Mouse (Mus musculus): Measurements from ENCODE around the gene Itgam. TPM values are rescaled to one million over a fixed set of nuclear protein-coding genes. Genes with fewer than 3 reads are reported as not detected.

Itgam gene
- polyA plus RNA-seq, 1 experiment from 2014 or later = 0.97 TPM

GRCm38 (mm10) chr7:128063211-128063781 is 856 bp downstream of the Itgam start:
- Histone ChIP-seq H3K4me2 (replicated peaks) (no peak overlapping the region), H3K9me3 (replicated peaks) (no peaks in the 10 kb centered on the region), H3K4me3 (no peak overlapping the region), H3K27me3 (no peaks in the 10 kb centered on the region), H3K9ac (no peak overlapping the region), H3K36me3 (no peaks in the 10 kb centered on the region), H3K4me1 (no peaks in the 10 kb centered on the region), H3K27ac (no peak overlapping the region)
- no peak for ATAC-seq (ENCODE audit: low FRiP score)
- WGBS = 78% methylated on average over 6 of the region's 6 CpGs

GRCm38 (mm10) chr7:128065547-128065946 is 3.1 kb downstream of the Itgam start:
- no peak for ATAC-seq (ENCODE audit: low FRiP score)
- H3K9me3 ChIP-seq (replicated peaks) = no peaks in the 10 kb centered on the region
- H3K4me2 ChIP-seq (replicated peaks) = no peak overlapping the region
- no peaks in the 10 kb centered on the region for H3K27me3 ChIP-seq
- H3K4me1 ChIP-seq = no peaks in the 10 kb centered on the region
- no peak overlapping the region for H3K27ac ChIP-seq
- H3K4me3 ChIP-seq = no peak overlapping the region
- no peak overlapping the region for H3K9ac ChIP-seq
- WGBS = 85% methylated on average over 5 of the region's 5 CpGs
- no peaks in the 10 kb centered on the region for H3K36me3 ChIP-seq

DNA sequence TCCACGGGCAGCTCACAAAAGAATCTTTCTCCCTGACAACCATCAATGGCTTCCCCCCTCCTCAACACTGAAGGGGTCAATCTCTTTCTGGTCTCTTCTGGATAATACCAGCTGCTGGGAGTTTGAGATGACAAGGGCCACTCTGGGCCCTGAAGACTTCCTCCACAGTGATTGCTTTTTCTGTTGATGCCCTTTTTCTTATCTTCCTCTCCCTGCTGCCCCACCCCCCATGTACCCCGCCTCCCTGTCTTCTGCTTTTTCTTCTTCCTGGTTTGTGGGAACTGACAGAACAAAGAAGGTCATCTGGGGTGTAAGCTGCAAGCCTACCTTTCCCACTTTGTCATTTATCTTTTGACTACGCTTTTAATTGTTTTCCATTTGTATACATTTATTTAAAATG is 5.4 kb downstream of the Itgam start:
- Histone ChIP-seq H3K27ac (no peak overlapping the region), H3K4me1 (no peaks in the 10 kb centered on the region), H3K9me3 (replicated peaks) (no peaks in the 10 kb centered on the region), H3K4me3 (no peak overlapping the region), H3K9ac (no peak overlapping the region), H3K36me3 (no peaks in the 10 kb centered on the region), H3K27me3 (no peaks in the 10 kb centered on the region), H3K4me2 (replicated peaks) (no peak overlapping the region)
- 54% methylated on average over 3 of the region's 3 CpGs for WGBS
- ATAC-seq (ENCODE audit: low FRiP score) = no peak

DNA sequence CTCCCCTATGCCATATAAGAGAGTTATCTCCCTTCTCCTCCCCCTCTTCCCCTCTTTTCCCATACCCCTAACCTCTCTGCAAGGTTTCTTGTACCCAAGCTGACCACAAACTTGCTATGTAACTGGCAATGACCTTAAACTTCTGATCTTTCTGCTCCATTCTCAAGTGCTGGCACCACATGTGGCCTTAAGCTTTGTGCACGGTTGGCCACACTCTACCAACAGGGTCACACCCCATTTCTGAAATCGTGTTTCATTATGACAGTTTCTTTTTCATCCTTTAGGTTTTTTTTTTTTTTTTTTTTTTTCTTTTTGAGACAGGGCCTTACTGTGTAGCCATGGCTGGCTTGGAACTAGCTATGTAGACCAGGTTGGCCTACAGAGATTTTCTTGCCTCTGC is 7.4 kb downstream of the Itgam start:
- H3K4me1 ChIP-seq = no peaks in the 10 kb centered on the region
- no peak overlapping the region for H3K27ac ChIP-seq
- ATAC-seq (ENCODE audit: low FRiP score) = no peak
- H3K4me2 ChIP-seq (replicated peaks) = no peak overlapping the region
- WGBS = 89% methylated on average over 2 of the region's 2 CpGs
- no peaks in the 10 kb centered on the region for H3K36me3 ChIP-seq
- H3K4me3 ChIP-seq = no peak overlapping the region
- H3K9me3 ChIP-seq (replicated peaks) = no peaks in the 10 kb centered on the region
- no peaks in the 10 kb centered on the region for H3K27me3 ChIP-seq
- H3K9ac ChIP-seq = no peak overlapping the region

DNA sequence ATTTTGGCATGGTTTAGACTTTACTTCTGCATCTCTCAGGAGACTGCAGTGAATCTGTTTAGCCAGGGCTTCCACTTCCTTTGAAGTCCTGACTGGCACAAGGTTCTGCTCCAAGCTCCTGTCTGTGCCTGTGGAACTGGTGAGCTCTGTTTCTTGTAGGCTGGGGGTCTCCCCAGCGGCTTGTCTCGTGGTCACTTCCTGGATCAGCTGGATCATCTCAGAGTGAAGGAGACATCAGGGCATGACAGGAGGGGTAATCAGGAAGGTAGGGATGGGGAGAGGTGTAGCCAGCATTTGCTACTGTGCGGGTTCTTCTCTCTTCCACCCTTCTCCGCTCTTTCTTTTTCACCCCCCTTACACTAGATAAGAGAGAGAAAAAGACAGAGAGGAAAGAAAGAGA is 9.4 kb downstream of the Itgam start:
- Histone ChIP-seq H3K27ac (no peak overlapping the region), H3K27me3 (no peaks in the 10 kb centered on the region), H3K4me2 (replicated peaks) (no peak overlapping the region), H3K4me3 (no peak overlapping the region), H3K9ac (no peak overlapping the region), H3K4me1 (no peaks in the 10 kb centered on the region), H3K36me3 (no peaks in the 10 kb centered on the region), H3K9me3 (replicated peaks) (no peaks in the 10 kb centered on the region)
- ATAC-seq (ENCODE audit: low FRiP score) = no peak
- WGBS = 70% methylated on average over 4 of the region's 4 CpGs

DNA sequence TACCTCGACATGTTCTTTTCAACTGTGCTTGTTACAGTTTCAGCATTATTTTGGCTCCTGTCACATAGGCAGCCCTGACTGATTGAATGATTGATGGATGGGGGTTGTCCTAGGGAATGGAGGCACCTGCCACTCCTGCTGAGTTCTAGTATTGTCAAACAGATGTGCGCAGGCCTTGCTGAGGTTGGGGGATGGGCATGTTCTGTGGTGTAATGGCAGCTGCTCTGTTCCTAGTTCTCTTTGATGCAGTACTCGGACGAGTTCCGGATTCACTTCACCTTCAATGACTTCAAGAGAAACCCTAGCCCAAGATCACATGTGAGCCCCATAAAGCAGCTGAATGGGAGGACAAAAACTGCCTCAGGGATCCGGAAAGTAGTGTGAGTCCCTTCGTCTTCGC is 17.6 kb downstream of the Itgam start:
- no peak overlapping the region for H3K4me3 ChIP-seq
- H3K4me2 ChIP-seq (replicated peaks) = no peak overlapping the region

GRCm38 (mm10) chr7:128089141-128089540 is 26.7 kb downstream of the Itgam start:
- WGBS = 84% methylated on average over 7 of the region's 7 CpGs
- no peak overlapping the region for H3K9ac ChIP-seq
- no peaks in the 10 kb centered on the region for H3K4me1 ChIP-seq
- no peak overlapping the region for H3K27ac ChIP-seq
- no peak overlapping the region for H3K4me2 ChIP-seq (replicated peaks)
- H3K4me3 ChIP-seq = no peak overlapping the region
- no peaks in the 10 kb centered on the region for H3K27me3 ChIP-seq
- H3K36me3 ChIP-seq = no peaks in the 10 kb centered on the region
- no peak for ATAC-seq (ENCODE audit: low FRiP score)
- no peaks in the 10 kb centered on the region for H3K9me3 ChIP-seq (replicated peaks)

More for the DNA sequence above, 17.6 kb downstream of the Itgam start:
- H3K27me3 ChIP-seq = no peaks in the 10 kb centered on the region
- no peaks in the 10 kb centered on the region for H3K9me3 ChIP-seq (replicated peaks)
- H3K36me3 ChIP-seq = no peaks in the 10 kb centered on the region
- no peaks in the 10 kb centered on the region for H3K4me1 ChIP-seq
- no peak for ATAC-seq (ENCODE audit: low FRiP score)
- no peak overlapping the region for H3K27ac ChIP-seq
- 72% methylated on average over 8 of the region's 8 CpGs for WGBS
- H3K9ac ChIP-seq = no peak overlapping the region

GRCm38 (mm10) chr7:128098135-128098534 is 35.7 kb downstream of the Itgam start:
- 83% methylated on average over 1 of the region's 1 CpGs for WGBS
- no peaks in the 10 kb centered on the region for H3K9me3 ChIP-seq (replicated peaks)
- no peak overlapping the region for H3K4me2 ChIP-seq (replicated peaks)
- no peak overlapping the region for H3K4me3 ChIP-seq
- H3K4me1 ChIP-seq = no peaks in the 10 kb centered on the region
- no peaks in the 10 kb centered on the region for H3K27me3 ChIP-seq
- no peaks in the 10 kb centered on the region for H3K36me3 ChIP-seq
- no peak for ATAC-seq (ENCODE audit: low FRiP score)
- H3K9ac ChIP-seq = no peak overlapping the region
- no peak overlapping the region for H3K27ac ChIP-seq

DNA sequence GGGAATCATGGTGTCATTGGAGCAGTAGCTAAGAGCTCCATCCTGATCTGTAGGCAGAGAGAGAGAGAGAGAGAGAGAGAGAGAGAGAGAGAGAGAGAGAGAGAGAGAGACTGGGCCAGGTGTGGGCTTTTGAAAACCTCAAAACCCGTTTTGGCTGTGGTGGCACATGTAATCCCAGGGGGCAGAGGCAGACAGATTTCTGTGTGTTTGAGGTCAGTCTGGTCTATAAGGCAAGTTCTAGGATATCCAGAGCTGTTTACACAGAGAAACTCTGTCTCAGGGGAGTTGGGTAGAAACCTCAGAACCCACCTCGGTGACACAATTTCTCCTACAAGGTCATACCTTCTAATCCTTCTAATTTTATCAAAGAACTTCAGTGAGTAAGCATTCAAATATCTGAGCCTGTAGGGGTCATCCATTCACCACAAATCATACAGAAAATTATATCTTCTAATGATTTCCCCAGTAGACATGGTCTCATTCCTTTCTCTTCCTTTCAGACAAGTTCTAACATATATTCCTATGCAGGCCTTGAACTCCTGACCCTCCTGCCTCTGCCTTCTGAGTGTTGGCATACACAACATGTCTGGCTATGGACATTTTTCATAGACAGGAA is 38.4 kb downstream of the Itgam start:
- Histone ChIP-seq H3K9me3 (replicated peaks) (no peaks in the 10 kb centered on the region), H3K27ac (no peak overlapping the region), H3K4me1 (no peaks in the 10 kb centered on the region), H3K36me3 (no peaks in the 10 kb centered on the region), H3K4me2 (replicated peaks) (no peak overlapping the region), H3K4me3 (no peak overlapping the region), H3K27me3 (no peaks in the 10 kb centered on the region), H3K9ac (no peak overlapping the region)
- ATAC-seq (ENCODE audit: low FRiP score) = no peak
- WGBS = 88% methylated on average over 2 of the region's 2 CpGs

DNA sequence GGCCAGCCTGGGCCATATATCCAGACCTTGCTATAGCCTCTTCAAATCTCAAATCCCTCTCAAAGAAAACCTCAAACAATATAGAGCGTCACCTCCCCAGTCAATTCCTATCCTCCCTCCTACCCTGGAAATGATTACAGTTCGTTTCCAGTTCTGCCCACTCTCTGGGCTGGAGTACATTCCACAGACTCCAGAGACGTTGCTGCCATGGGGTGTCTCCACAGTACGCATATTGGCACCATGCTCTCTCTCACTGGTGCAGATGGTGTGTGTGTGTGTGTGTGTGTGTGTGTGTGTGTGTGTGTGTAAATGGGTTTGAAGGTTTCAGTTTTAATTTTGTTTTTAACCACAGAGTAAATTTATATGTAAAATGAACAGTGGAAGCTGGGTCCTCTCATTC is 42.8 kb downstream of the Itgam start:
- H3K9me3 ChIP-seq (replicated peaks) = no peaks in the 10 kb centered on the region
- no peaks in the 10 kb centered on the region for H3K4me1 ChIP-seq
- no peak overlapping the region for H3K4me3 ChIP-seq
- no peak for ATAC-seq (ENCODE audit: low FRiP score)
- no peak overlapping the region for H3K27ac ChIP-seq
- WGBS = 75% methylated on average over 4 of the region's 4 CpGs
- H3K9ac ChIP-seq = no peak overlapping the region
- no peaks in the 10 kb centered on the region for H3K36me3 ChIP-seq
- no peak overlapping the region for H3K4me2 ChIP-seq (replicated peaks)
- no peaks in the 10 kb centered on the region for H3K27me3 ChIP-seq

DNA sequence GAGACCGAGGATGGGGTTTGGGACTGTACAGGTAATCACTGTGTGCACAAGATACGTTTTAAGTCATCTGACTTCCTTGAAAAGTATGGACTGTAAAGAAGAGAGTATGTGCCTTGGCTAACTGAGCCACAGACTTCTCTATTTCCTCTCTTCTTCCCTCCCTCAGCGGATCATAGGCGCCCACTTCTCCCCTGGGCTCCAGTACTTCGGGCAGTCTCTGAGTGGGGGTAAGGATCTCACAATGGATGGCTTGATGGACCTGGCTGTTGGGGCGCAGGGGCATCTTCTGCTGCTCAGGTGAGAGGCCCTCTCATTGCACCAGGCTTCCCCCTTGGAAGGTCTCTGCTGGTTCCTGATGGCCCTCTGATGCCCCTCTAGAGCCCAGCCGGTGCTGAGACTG is 45.0 kb downstream of the Itgam start:
- H3K4me3 ChIP-seq = no peak overlapping the region
- 88% methylated on average over 7 of the region's 7 CpGs for WGBS
- no peak overlapping the region for H3K27ac ChIP-seq
- no peaks in the 10 kb centered on the region for H3K36me3 ChIP-seq
- no peak overlapping the region for H3K4me2 ChIP-seq (replicated peaks)
- H3K9ac ChIP-seq = no peak overlapping the region
- no peaks in the 10 kb centered on the region for H3K4me1 ChIP-seq
- no peaks in the 10 kb centered on the region for H3K27me3 ChIP-seq
- no peaks in the 10 kb centered on the region for H3K9me3 ChIP-seq (replicated peaks)
- ATAC-seq (ENCODE audit: low FRiP score) = no peak

- no peaks in the 10 kb centered on the region for H3K36me3 ChIP-seq
These were observed 47.9 kb downstream of the Itgam start for GRCm38 (mm10) chr7:128110314-128110713.

GRCm38 (mm10) chr7:128112131-128112530 is 49.7 kb downstream of the Itgam start:
- Histone ChIP-seq H3K4me3 (no peak overlapping the region), H3K27me3 (no peaks in the 10 kb centered on the region), H3K36me3 (no peaks in the 10 kb centered on the region), H3K9me3 (replicated peaks) (no peaks in the 10 kb centered on the region), H3K9ac (no peak overlapping the region), H3K4me2 (replicated peaks) (no peak overlapping the region), H3K4me1 (0 out of 2 replicates have a peak, but pooled peaks cover 2% of the 10 kb centered on the region), H3K27ac (no peak overlapping the region)
- ATAC-seq (ENCODE audit: low FRiP score) = no peak
- 92% methylated on average over 11 of the region's 11 CpGs for WGBS

More at GRCm38 (mm10) chr7:128110314-128110713, 47.9 kb downstream of the Itgam start:
- WGBS = 74% methylated on average over 2 of the region's 2 CpGs
- Histone ChIP-seq H3K4me3 (no peak overlapping the region), H3K27me3 (no peaks in the 10 kb centered on the region), H3K4me2 (replicated peaks) (no peak overlapping the region), H3K27ac (no peak overlapping the region), H3K4me1 (0 out of 2 replicates have a peak, but pooled peaks cover 2% of the 10 kb centered on the region), H3K9ac (no peak overlapping the region), H3K9me3 (replicated peaks) (no peaks in the 10 kb centered on the region)
- no peak for ATAC-seq (ENCODE audit: low FRiP score)
